Mouse (Mus musculus): ENCODE measurements around the gene Cfdp1.

Cfdp1 gene

GRCm38 (mm10) chr8:111820691-111821090 lies 33.4 kb downstream of the Cfdp1 start:
- no peak for TF ChIP-seq GATA4 (IDR thresholded peaks at IDR 0.05; ENCODE audit: insufficient replicate concordance, low read length)

- no peak for TF ChIP-seq GATA4 (IDR thresholded peaks at IDR 0.05; ENCODE audit: insufficient replicate concordance, low read length)
Measured at GRCm38 (mm10) chr8:111820018-111820417, 34.1 kb downstream of the Cfdp1 start.

GRCm38 (mm10) chr8:111818556-111818955 lies 35.5 kb downstream of the Cfdp1 start:
- no peak for TF ChIP-seq GATA4 (IDR thresholded peaks at IDR 0.05; ENCODE audit: insufficient replicate concordance, low read length)

GRCm38 (mm10) chr8:111815078-111815477 lies 39.0 kb downstream of the Cfdp1 start:
- TF ChIP-seq GATA4 (IDR thresholded peaks at IDR 0.05; ENCODE audit: insufficient replicate concordance, low read length), result no peak

- TF ChIP-seq GATA4 (IDR thresholded peaks at IDR 0.05; ENCODE audit: insufficient replicate concordance, low read length), result no peak
Measured at GRCm38 (mm10) chr8:111813818-111814217, 40.3 kb downstream of the Cfdp1 start.

GRCm38 (mm10) chr8:111812835-111813234 lies 41.3 kb downstream of the Cfdp1 start:
- no peak for TF ChIP-seq GATA4 (IDR thresholded peaks at IDR 0.05; ENCODE audit: insufficient replicate concordance, low read length)

- no peak for TF ChIP-seq GATA4 (IDR thresholded peaks at IDR 0.05; ENCODE audit: insufficient replicate concordance, low read length)
Measured at GRCm38 (mm10) chr8:111810656-111811336, 43.3 kb downstream of the Cfdp1 start.

GRCm38 (mm10) chr8:111808891-111809622 lies 45.0 kb downstream of the Cfdp1 start:
- TF ChIP-seq GATA4 (IDR thresholded peaks at IDR 0.05; ENCODE audit: insufficient replicate concordance, low read length), result no peak

GRCm38 (mm10) chr8:111808006-111808405 lies 46.1 kb downstream of the Cfdp1 start:
- no peak for TF ChIP-seq GATA4 (IDR thresholded peaks at IDR 0.05; ENCODE audit: insufficient replicate concordance, low read length)

- TF ChIP-seq GATA4 (IDR thresholded peaks at IDR 0.05; ENCODE audit: insufficient replicate concordance, low read length), result no peak
Measured at GRCm38 (mm10) chr8:111803362-111803761, 50.7 kb downstream of the Cfdp1 start.

- no peak for TF ChIP-seq GATA4 (IDR thresholded peaks at IDR 0.05; ENCODE audit: insufficient replicate concordance, low read length)
Measured at GRCm38 (mm10) chr8:111802256-111802655, 51.8 kb downstream of the Cfdp1 start.

- TF ChIP-seq GATA4 (IDR thresholded peaks at IDR 0.05; ENCODE audit: insufficient replicate concordance, low read length), result no peak
Measured at GRCm38 (mm10) chr8:111801456-111801855, 52.6 kb downstream of the Cfdp1 start.

- TF ChIP-seq GATA4 (IDR thresholded peaks at IDR 0.05; ENCODE audit: insufficient replicate concordance, low read length), result no peak
Measured at GRCm38 (mm10) chr8:111796528-111796927, 57.6 kb downstream of the Cfdp1 start.

GRCm38 (mm10) chr8:111793324-111793917 lies 60.7 kb downstream of the Cfdp1 start:
- TF ChIP-seq GATA4 (IDR thresholded peaks at IDR 0.05; ENCODE audit: insufficient replicate concordance, low read length), result no peak

GRCm38 (mm10) chr8:111789639-111790038 lies 64.5 kb downstream of the Cfdp1 start:
- no peak for TF ChIP-seq GATA4 (IDR thresholded peaks at IDR 0.05; ENCODE audit: insufficient replicate concordance, low read length)

GRCm38 (mm10) chr8:111789200-111789599 lies 64.9 kb downstream of the Cfdp1 start:
- peak; percentile 75; the same call in 1 of the 2 replicates for TF ChIP-seq GATA4 (IDR thresholded peaks at IDR 0.05; ENCODE audit: insufficient replicate concordance, low read length)

All from liver, adult (tissue).